Mouse (Mus musculus) c-Kit-positive CD71-positive TER-119-positive erythroid progenitor cells, embryonic 14.5 days (primary cell): ENCODE data around the gene Esam.
A peak's percentile ranks its signal among the peaks of the same experiment; 100 is the strongest.

Source experiments
- DNase-seq: peaks from one replicate; pipeline ENCODE4 v3.0.0-alpha.2; 2013; ENCODE audit warnings: low spot score

The Esam gene

GRCm38 (mm10) chr9:37530888-37531705 lies 3.2 kb downstream of the Esam start:
- DNase-seq, result no peak

- no peak for DNase-seq
Measured at GRCm38 (mm10) chr9:37536851-37537250, 9.0 kb downstream of the Esam start.

- DNase-seq, result no peak
Measured at GRCm38 (mm10) chr9:37537658-37538250, 9.9 kb downstream of the Esam start.

DNA sequence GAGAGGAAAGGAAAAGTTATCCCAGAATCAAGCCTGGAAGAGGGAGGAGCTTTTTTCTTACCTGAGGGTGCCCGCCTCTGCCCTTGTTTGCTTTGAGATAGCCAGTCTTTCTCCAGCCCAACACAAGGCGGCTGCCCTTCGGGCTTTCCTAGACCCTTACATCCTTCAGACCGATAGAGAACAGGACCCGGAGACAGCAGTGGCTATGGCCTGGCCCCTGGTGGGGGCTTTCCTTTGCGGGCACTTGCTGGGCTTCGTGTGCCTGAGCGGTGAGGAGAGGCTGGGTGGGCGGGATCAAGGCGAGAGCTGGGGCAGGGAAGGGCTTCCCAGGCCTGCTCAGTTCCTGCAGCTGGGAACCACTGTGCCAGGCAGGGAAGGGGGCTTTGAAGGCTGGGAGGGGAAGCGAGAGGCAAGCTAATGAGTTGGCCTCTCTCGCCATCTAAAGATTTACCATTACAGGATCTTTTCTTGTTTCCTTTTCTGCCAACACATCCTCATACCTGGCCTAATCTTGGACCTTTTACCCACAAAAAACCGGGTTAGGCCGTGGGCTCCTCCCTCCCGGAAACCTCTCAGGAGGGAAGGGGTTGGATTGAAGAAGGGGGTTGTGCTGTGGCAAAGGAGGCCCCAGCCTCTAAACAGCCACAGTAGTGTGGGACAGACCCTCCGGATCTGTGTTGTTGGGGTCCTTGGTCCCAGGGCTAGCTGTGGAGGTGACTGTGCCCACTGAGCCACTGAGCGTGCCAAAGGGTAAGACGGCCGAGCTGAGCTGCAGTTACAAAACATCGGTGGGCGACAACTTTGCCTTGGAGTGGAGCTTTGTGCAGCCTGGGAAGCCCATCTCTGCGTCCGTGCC lies 11.5 kb downstream of the Esam start, which contains the start of gene Vsig2:
Gene Vsig2, plus strand, starts transcription at position 86 of the 856 bp plus-strand sequence.
- DNase-seq, result no peak

DNA sequence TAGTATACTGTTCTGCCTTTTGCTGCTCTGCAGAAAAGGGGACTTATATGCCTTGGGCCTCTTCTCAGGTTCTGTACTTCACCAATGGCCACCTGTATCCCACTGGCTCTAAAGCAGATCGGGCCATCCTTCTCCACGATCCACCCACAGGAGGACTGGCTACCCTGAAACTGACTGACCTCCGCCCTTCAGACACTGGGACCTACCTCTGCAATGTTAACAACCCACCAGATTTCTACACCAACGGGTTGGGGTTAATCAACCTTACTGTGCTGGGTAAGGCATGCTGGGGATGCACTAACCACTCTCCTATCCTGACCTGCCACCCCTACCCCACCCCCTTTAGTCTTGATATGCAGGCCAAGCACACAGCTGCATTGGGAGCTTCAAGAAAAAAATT lies 12.3 kb downstream of the Esam start:
- DNase-seq, result no peak

GRCm38 (mm10) chr9:37540701-37541575 lies 13.1 kb downstream of the Esam start:
- DNase-seq, result no peak

- DNase-seq, result no peak
Measured at GRCm38 (mm10) chr9:37541851-37542642, 14.2 kb downstream of the Esam start.

GRCm38 (mm10) chr9:37543869-37544440 lies 16.1 kb downstream of the Esam start:
- no peak for DNase-seq

GRCm38 (mm10) chr9:37544447-37545165 lies 16.7 kb downstream of the Esam start:
- DNase-seq, result peak; percentile 43

DNA sequence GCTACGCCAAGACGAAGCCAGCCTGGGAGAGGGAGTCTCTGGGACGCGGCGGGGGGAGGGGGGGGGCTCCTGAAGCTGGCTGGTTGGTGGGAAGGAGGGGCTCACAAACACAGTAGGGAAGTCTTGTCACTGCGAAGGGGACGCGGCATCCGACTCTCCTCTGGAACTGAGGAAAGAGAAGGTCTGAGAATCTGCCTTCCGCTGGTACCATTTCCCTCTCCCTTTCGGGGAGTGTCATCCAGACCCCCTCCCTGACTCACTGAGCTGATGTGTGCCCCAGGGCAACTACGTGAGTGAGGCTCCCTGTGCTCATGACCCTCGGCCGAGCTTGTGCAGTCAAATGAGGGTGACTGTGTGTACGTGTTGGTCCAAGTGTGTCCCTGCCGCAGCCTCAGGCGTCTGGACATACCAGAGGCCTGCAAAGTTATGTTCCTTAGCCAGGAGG lies 17.3 kb downstream of the Esam start:
- no peak for DNase-seq

GRCm38 (mm10) chr9:37545847-37546452 lies 18.1 kb downstream of the Esam start:
- no peak for DNase-seq

DNA sequence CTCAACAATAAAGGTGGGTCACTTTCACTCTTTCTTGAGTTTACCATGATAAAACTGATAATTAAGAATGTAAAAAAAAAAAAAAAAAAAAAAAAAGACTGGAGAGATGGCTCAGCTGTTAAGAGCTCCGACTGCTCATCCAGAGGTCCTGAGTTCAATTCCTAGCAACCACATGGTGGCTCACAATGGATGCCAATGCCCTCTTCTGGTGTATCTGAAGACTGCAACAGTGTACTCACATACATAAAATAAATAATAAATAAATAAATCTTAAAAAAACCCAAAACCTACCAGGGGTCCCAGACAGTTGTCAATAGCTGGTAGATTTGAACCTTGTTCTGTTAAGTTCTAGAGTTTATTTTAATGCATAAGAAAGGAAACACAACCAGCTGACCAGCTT lies 19.0 kb downstream of the Esam start:
- no peak for DNase-seq

GRCm38 (mm10) chr9:37550435-37550834 lies 22.6 kb downstream of the Esam start:
- no peak for DNase-seq

DNA sequence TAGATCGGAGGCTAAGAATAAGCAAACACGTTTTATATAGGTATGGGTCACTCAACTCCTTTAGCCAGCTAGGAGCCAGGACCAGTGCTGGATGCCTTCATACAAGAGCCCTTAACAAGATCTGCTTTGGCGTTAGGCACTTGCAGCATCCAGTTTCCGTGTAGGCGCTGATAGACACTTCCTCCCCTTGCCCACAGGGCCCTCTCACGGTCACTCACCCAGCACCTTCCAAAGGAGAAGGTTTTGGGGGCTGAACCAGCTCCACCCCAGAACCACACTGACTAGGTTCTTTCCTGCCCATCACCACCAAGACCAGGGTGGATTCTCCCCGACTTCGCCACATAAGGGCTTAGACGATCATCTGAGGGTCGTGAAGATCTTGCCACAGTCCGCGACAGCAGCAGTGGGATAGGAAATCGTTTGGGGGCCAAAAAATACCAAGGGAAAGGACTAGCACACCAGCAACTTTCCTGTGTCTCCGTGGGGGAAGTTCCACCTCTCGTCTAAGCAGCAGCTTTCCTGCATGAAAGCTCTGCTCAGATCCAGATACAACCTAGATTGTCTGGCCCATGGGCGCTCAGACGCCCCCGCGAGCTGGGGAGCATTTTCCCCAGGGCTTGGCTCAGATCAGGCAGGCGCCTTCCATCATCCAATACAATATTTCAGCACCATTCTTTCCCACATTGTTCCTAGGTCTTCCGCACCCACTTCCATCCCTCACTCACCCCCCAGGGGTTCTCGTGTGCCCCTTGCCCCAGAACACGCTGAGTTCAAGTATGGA lies 24.1 kb downstream of the Esam start:
- no peak for DNase-seq

DNA sequence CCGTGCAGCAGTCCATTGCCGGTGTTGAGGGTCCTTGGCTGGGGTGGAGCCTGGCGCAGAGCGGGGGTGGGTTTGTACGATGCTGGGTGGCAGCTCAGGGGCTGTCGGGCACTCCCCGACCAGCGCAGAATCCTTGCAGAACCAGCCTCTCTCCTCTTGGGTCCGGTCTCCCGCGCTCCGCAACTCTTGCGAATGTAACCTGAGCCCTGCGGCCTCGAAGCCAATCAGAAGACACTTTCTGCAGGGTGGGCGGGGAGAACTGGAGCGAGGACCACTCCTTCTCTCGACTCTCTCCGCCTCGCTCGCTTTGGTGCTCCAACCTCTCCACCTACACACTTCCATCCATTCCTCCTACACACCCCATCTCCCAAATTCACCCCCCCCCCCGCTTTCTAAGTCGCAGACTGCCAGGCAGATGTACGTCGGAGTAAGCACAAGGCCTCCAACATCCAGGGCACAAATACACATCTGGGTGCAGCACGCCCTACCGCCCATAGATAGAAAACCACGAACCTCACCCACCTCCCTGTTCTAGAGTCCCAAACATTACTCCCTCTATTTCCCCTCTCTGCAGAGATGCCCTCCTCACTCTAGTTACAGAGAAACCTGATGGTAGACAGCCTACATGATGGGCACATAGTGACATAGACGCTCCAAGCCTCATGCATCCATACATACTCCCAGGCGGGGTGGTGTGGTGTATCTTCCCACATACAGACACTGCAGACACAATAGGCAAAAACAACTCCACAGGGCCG lies 24.8 kb downstream of the Esam start, which contains the start of gene Nrgn:
Gene Nrgn, minus strand, starts transcription at position 369 of the 758 bp plus-strand sequence.
- DNase-seq, result peak; percentile 73

- DNase-seq, result no peak
Measured at GRCm38 (mm10) chr9:37554279-37554678, 26.4 kb downstream of the Esam start.
